ENCODE assay signal across 26 mouse cellular contexts in the genomic region with DNA sequence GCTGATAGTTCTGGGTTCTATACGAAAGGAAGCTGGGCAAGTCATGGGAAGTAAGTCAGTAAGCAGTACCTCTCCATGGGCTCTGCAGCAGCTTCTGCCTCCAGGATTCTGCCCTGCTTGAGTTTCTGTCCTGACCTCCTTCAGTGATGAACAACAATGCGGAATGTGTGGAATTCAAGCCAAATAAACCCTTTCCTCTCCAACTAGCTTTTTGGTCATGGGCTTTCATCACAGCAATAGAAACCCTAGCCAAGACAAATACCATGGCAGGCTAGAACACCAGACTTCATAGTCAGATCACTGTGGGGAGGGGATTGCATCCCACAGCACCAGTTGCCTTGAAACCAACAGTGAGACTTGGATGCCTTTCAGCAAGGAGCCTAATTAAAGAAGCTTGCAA. TPM values are rescaled to one million over a fixed set of nuclear protein-coding genes. Genes with fewer than 3 reads are reported as not detected.
"Had no signal": no experiment of that assay in that cellular context is flagged by ENCODE, and none has a peak within 500 bp of the region (broad histone marks: within the 10 kb centered on the region; RNA-seq: fewer than 3 reads in every experiment).

No protein-coding gene starts in this region.

- DNase-seq: kidney, adult 11 months; kidney, adult 9 months; kidney, postnatal 10 days; layer of hippocampus, adult 9-11 months; liver; lung, adult 18-20 months; lung, postnatal 14 days; retina, postnatal 1 day; right cerebral cortex, postnatal 25 days; spleen, adult 18-20 months; thymus, postnatal 25 days had no signal

- ATAC-seq: liver, embryonic 12.5 days; midbrain, embryonic 13.5 days; midbrain, embryonic 16.5 days had no signal

- H3K9ac ChIP-seq: limb, embryonic 13.5 days; liver, embryonic 12.5 days; liver, embryonic 15.5 days; midbrain, embryonic 13.5 days; neural tube, embryonic 13.5 days; stomach, embryonic 15.5 days had no signal

- H3K4me3 ChIP-seq: layer of hippocampus, adult 2 months; limb, embryonic 10.5 days; limb, embryonic 13.5 days; liver, embryonic 12.5 days; liver, embryonic 15.5 days; midbrain, embryonic 10.5 days; midbrain, embryonic 13.5 days; myocyte; neural tube, embryonic 13.5 days; stomach, embryonic 15.5 days had no signal

- H3K27ac ChIP-seq: layer of hippocampus, adult 2 months; limb, embryonic 10.5 days; limb, embryonic 13.5 days; liver, embryonic 12.5 days; liver, embryonic 15.5 days; macrophage; midbrain, embryonic 13.5 days; neural tube, embryonic 13.5 days; stomach, embryonic 15.5 days had no signal

- H3K36me3 ChIP-seq: limb, embryonic 10.5 days; limb, embryonic 13.5 days; liver, embryonic 12.5 days; liver, embryonic 15.5 days; midbrain, embryonic 10.5 days; midbrain, embryonic 13.5 days; neural tube, embryonic 13.5 days; stomach, embryonic 15.5 days had no signal

- H3K9me3 ChIP-seq: limb, embryonic 10.5 days; limb, embryonic 13.5 days; liver, embryonic 12.5 days; liver, embryonic 15.5 days; midbrain, embryonic 10.5 days; neural tube, embryonic 13.5 days; stomach, embryonic 15.5 days had no signal

- H3K27me3 ChIP-seq: limb, embryonic 13.5 days; liver, embryonic 12.5 days; liver, embryonic 15.5 days; midbrain, embryonic 13.5 days; neural tube, embryonic 13.5 days; stomach, embryonic 15.5 days had no signal

- H3K4me1 ChIP-seq: liver, embryonic 12.5 days; liver, embryonic 15.5 days; midbrain, embryonic 13.5 days; neural tube, embryonic 13.5 days; stomach, embryonic 15.5 days had no signal

- H3K4me2 ChIP-seq: limb, embryonic 13.5 days; liver, embryonic 12.5 days; liver, embryonic 15.5 days; midbrain, embryonic 13.5 days; neural tube, embryonic 13.5 days; stomach, embryonic 15.5 days had no signal

RNA-seq across cellular contexts. Expression of a gene that starts 47.8 kb away (rescaled TPM):
- total RNA-seq: megakaryocyte, adult 5-6 weeks; monocyte, adult 5-6 weeks; neutrophil, adult 5-6 weeks had no signal
